Mouse (Mus musculus): ENCODE data around the gene Ccdc9b.

Gene Ccdc9b

DNA sequence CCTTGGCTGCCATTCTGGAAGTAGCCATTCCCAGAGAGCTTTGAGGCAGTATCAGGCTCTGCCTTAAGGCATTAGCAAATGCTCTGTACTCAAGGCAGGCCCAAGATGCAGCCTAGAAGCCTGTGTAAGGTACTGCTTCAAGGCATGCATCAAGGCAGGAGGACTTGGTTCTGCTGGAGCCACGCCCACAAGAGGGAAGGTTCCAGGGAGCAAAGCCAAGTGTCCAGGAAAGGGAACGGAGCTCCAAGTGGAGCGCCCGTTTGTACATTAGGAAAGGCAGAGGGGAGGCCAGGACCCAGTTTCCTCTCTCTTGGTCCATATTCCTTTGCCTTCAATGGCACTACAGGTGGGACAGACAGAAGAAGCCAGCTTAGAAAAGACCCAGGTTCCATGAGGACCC is 54.0 kb downstream of the Ccdc9b start:
- no peak for DNase-seq

DNA sequence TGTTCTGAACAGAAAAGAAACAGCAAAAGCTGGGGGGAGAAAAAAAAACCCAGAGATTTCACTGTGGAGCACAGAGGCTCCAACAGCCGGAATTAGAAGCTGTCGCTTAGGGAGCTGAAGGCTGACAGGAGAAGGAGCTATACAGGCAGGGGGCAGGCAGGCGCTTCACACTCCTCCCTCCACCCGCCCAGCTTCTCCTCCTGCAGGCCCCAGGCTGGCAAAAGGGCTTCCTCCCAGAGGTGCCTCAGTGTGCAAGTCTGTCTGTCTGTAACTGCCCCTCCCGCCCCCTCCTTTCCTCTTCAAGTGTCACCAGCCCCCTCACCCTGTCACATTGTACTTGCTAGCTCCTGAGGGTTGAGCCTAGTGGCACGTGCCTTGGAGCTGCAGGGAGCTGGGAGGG is 56.0 kb downstream of the Ccdc9b start:
- DNase-seq: peak; percentile 38
